10 mouse cellular contexts compared by ENCODE assay signal in genomic region chr6:114876546-114876945, GRCm38 (mm10).
DNase-seq lines count a peak whose midpoint lies in the region; ATAC-seq lines count a peak whose summit lies in the region.
"Had no signal": no experiment of that assay in that cellular context is flagged by ENCODE, and none has a peak within 500 bp of the region (broad histone marks: within the 10 kb centered on the region; RNA-seq: fewer than 3 reads in every experiment).

No protein-coding gene starts in this region.

- 80% methylated on average over 6 of the region's 6 CpGs for WGBS in neural tube, embryonic 11.5 days
- WGBS in hindbrain, embryonic 13.5 days = 71% methylated on average over 6 of the region's 6 CpGs
- 54% methylated on average over 6 of the region's 6 CpGs for WGBS in limb, embryonic 15.5 days
- 59% methylated on average over 6 of the region's 6 CpGs for WGBS in stomach, embryonic 16.5 days

- H3K4me3 ChIP-seq in neural tube, embryonic 11.5 days (ENCODE audit: low read depth, low read length) = no peak overlapping the region
- H3K4me3 ChIP-seq in hindbrain, embryonic 13.5 days = no peak overlapping the region
- H3K4me3 ChIP-seq in limb, embryonic 15.5 days = no peak overlapping the region
- H3K4me3 ChIP-seq in stomach, embryonic 16.5 days (replicated peaks; ENCODE audit: low read length) = no peak overlapping the region
- H3K4me3 ChIP-seq: myocyte had no signal

- no peak overlapping the region; the same call in 1 of the 2 replicates for H3K9ac ChIP-seq in neural tube, embryonic 11.5 days (ENCODE audit: low read length)
- H3K9ac ChIP-seq in hindbrain, embryonic 13.5 days = 0 out of 2 replicates have a peak overlapping the region, but pooled peaks have one; percentile 78
- no peak overlapping the region for H3K9ac ChIP-seq in limb, embryonic 15.5 days
- H3K9ac ChIP-seq in stomach, embryonic 16.5 days (ENCODE audit: low read length) = no peak overlapping the region

- H3K27ac ChIP-seq in neural tube, embryonic 11.5 days (ENCODE audit: low read depth, low read length) = peak overlapping the region; percentile 93; the same call in 1 of the 2 replicates
- peak overlapping the region; percentile 97 for H3K27ac ChIP-seq in hindbrain, embryonic 13.5 days
- H3K27ac ChIP-seq in limb, embryonic 15.5 days = peak overlapping the region; percentile 98
- peak overlapping the region; percentile 99 for H3K27ac ChIP-seq in stomach, embryonic 16.5 days (ENCODE audit: low read length)

- no peaks in the 10 kb centered on the region for H3K27me3 ChIP-seq in neural tube, embryonic 11.5 days (ENCODE audit: control insufficient read depth, insufficient read depth, low read length)
- H3K27me3 ChIP-seq in hindbrain, embryonic 13.5 days = no peaks in the 10 kb centered on the region
- no peaks in the 10 kb centered on the region for H3K27me3 ChIP-seq in limb, embryonic 15.5 days
- H3K27me3 ChIP-seq in stomach, embryonic 16.5 days (ENCODE audit: control insufficient read depth, insufficient read depth, low read length) = no peaks in the 10 kb centered on the region

- intact Hi-C loops in left cerebral cortex, postnatal 14 days (cut with DNase I) = loop anchor here (5.0 kb wide), 1 partner anchor 46 kb away; no protein-coding TSS in a partner anchor

- peaks cover 50% of the 10 kb centered on the region for H3K4me1 ChIP-seq in neural tube, embryonic 11.5 days (ENCODE audit: control insufficient read depth, insufficient read depth, low read length)
- peaks cover 91% of the 10 kb centered on the region for H3K4me1 ChIP-seq in hindbrain, embryonic 13.5 days (replicated peaks)
- H3K4me1 ChIP-seq in limb, embryonic 15.5 days = peaks cover 94% of the 10 kb centered on the region
- H3K4me1 ChIP-seq in stomach, embryonic 16.5 days (ENCODE audit: control insufficient read depth, insufficient read depth, low read length) = peaks cover 72% of the 10 kb centered on the region

- no peaks in the 10 kb centered on the region for H3K9me3 ChIP-seq in neural tube, embryonic 11.5 days (ENCODE audit: control insufficient read depth, low read length)
- no peaks in the 10 kb centered on the region for H3K9me3 ChIP-seq in hindbrain, embryonic 13.5 days
- no peaks in the 10 kb centered on the region for H3K9me3 ChIP-seq in limb, embryonic 15.5 days
- no peaks in the 10 kb centered on the region for H3K9me3 ChIP-seq in stomach, embryonic 16.5 days (replicated peaks; ENCODE audit: control insufficient read depth, low read length)

- H3K4me2 ChIP-seq in neural tube, embryonic 11.5 days (ENCODE audit: low read depth) = no peak overlapping the region
- no peak overlapping the region for H3K4me2 ChIP-seq in hindbrain, embryonic 13.5 days
- H3K4me2 ChIP-seq in limb, embryonic 15.5 days = no peak overlapping the region
- H3K4me2 ChIP-seq in stomach, embryonic 16.5 days (ENCODE audit: low read depth, low read length) = no peak overlapping the region

- DNase-seq in neural tube, embryonic 11.5 days (ENCODE audit: low spot score) = no peak
- DNase-seq in neural tube, embryonic 10.5 days (ENCODE audit: extremely low spot score, low spot score) = no peak
- no peak for DNase-seq in left cerebral cortex, postnatal 14 days (ENCODE audit: low spot score in 2 of 2)
- DNase-seq in cerebellum, adult 9-11 months = no peak
- DNase-seq in ovary, postnatal 36 days (ENCODE audit: low spot score) = no peak
- DNase-seq: thymus, postnatal 25 days had no signal

- H3K36me3 ChIP-seq in neural tube, embryonic 11.5 days (ENCODE audit: control insufficient read depth, insufficient read depth, low read length) = no peaks in the 10 kb centered on the region
- H3K36me3 ChIP-seq in hindbrain, embryonic 13.5 days = no peaks in the 10 kb centered on the region
- H3K36me3 ChIP-seq in limb, embryonic 15.5 days = 0 out of 2 replicates have a peak, but pooled peaks cover under 1% of the 10 kb centered on the region
- H3K36me3 ChIP-seq in stomach, embryonic 16.5 days (ENCODE audit: control insufficient read depth, insufficient read depth, low read length) = no peaks in the 10 kb centered on the region

- no peak for ATAC-seq in neural tube, embryonic 11.5 days (ENCODE audit: insufficient read depth, low FRiP score, low TSS enrichment)
- no peak for ATAC-seq in hindbrain, embryonic 13.5 days (ENCODE audit: low FRiP score)
- no peak for ATAC-seq in limb, embryonic 15.5 days (ENCODE audit: insufficient number of reproducible peaks, low FRiP score, low TSS enrichment, low read depth)
- no peak for ATAC-seq in stomach, embryonic 16.5 days (ENCODE audit: insufficient read depth, low FRiP score)
